Mouse (Mus musculus) brain, adult 2 months (tissue): ENCODE measurements at regions not wholly inside any gene's neighbourhood (a gene's known extent, or its start where the extent isn't known, plus 50 kb on each side); places are given as distances from the start of the nearest gene placed in this dataset.

Experiments used
- DNase-seq: peaks from one replicate; pipeline ENCODE4 v3.0.0; 2011; ENCODE audit warnings: low read depth, low spot score

DNA sequence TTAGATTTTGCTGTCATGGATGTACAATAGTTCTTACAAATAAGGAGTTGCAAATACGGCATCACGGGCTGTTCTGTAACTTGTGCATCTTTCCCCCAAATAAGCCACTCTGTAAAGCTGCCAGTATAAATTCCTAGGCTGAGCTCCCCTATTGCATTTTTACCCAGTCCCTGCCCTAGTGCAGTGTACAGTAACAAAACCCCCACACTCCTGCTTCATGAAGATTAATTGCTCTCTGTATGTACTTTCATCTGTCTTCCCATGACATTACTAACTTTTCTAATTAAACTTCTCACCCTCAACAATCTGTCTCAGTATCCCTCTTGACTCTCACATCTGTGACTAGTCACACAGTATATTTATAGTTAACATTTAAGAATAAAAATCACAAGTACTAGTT is 73.4 kb downstream of the Tm4sf1 start:
- DNase-seq, result no peak

DNA sequence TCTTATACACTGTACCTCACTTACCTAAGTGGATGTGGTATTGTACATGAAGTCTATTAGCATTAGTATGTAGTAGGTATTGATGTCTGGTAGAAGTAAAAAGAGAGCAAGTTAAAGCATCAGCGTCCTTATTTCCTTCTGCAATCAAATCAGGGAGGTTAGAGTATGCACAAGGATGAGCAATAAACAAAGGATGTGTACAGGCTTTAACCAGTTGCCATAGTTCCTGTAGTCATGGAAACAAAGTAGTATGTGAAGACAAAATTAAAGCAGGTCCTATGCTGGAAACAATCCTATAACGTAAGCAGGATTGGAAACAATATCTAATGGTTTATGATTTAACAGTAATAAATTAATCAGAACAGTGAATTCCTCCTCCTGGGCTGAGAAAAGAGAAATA is 78.0 kb downstream of the Tm4sf1 start:
- peak; percentile 40 for DNase-seq

DNA sequence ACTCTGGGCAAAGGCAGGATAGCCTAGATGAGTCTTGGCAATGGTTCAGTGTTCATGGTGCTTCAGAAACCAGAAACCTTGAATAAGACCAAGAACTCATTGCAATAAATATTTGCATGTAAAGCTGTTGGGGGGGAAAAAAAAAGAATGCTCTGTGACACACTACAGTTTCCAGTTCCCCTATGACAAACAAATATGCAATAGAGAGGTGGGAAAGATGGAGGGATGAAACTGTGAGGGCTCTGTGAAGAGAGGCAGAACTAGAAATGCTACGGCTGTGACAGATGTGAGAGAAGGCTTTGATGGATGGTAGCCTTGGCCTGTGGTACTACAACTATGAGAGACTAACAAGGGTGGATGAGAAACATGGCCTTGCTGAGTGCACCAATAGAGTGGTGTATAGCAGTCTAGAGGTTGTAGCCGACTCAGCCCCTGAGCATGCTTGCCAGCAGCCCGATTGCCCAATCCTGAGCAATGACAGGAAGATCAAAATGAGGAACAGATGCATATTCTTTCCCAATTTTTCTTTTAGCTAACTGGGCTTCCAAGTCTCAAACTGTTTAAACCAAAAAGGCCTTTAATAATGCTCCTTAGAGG is 79.4 kb downstream of the Tm4sf1 start:
- DNase-seq, result no peak

DNA sequence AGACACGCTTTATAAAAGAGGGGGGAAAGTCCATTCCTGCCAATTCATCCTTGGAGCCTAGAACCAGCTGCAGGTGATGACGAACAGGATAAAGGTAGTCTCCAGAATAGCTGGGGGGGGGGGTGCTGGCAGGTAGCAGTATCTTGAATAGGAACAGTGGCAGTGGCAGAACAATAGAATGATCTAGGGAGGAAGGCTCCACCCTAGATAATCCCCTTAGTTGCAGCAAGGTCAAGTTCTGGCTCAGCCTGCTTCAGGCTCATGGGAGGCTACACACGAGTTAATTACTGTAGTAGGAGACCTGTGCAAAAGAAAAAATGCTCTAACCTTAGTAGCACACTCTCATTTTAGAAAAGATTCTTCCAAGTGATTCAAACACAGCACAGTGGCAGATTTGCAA is 83.4 kb downstream of the Tm4sf1 start:
- no peak for DNase-seq

DNA sequence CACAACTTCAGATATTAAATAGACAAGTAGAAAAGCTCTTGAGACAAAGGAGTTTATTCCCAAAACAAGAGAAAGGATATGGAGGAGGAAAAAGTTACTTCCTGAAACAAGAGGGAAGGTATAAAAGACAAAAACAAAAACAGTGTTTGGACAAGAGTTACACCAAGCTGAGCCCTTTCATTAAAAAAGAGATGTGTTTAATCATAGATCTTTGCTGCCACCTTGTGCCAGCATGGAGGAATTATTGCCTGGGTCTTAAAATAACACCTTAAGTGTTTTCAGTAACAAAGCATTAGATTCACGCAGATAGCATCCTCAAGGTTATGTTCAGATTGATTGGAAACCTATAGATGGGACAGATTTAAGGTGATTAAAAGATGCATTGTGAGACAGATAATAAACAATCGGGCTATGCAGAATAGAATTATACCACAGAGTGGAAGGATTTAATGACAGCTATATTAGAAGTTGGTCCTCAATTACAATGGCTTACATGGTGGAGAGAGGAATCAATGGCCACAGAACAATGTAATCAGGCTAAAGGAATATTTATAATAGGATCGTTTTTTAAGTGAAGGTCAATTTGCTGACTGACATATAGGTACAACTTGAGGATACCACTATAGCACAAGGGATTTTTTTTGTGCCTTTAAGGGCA is 97.6 kb downstream of the Tm4sf1 start:
- DNase-seq, result peak; percentile 81

DNA sequence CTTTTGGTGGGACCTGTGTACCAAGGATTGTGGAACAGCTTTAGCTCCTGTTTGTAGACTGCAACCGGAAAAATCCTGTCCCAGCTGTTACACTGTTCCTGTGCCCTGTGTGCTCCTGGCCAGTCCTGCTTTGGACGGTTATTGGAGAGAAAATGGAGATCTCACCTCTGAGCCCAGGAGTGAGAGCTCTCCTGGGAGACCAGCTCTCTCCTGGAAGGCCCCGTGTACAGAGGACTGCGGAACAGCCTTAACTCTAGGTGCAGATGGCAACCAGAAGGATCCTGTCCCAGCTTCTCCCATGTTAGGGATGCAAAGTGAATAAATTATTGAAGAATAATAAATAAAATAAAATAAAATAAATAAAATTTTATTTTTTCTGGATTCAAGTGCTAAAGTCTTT is 98.4 kb downstream of the Tm4sf1 start:
- no peak for DNase-seq

DNA sequence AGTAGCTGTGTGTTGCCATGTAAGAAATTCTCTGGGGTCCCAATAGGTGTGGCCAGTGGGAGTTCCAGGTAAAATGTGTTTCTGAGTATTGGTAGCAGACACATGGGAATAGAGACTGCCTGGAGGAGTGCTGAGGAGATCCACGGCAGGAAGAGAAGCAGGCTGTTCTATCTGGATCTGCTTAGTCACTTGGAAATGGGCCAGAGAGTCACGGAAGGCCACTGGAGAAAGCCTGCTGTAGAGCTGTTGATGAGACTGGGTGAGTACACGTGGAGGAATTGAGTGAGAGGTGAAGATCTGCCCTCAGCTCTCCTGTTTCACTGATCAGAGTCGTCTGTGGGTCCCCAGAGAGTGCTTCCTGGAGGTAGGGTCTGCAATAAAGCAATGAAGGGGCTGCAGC is 120.2 kb downstream of the Tm4sf1 start:
- DNase-seq, result peak; percentile 19

DNA sequence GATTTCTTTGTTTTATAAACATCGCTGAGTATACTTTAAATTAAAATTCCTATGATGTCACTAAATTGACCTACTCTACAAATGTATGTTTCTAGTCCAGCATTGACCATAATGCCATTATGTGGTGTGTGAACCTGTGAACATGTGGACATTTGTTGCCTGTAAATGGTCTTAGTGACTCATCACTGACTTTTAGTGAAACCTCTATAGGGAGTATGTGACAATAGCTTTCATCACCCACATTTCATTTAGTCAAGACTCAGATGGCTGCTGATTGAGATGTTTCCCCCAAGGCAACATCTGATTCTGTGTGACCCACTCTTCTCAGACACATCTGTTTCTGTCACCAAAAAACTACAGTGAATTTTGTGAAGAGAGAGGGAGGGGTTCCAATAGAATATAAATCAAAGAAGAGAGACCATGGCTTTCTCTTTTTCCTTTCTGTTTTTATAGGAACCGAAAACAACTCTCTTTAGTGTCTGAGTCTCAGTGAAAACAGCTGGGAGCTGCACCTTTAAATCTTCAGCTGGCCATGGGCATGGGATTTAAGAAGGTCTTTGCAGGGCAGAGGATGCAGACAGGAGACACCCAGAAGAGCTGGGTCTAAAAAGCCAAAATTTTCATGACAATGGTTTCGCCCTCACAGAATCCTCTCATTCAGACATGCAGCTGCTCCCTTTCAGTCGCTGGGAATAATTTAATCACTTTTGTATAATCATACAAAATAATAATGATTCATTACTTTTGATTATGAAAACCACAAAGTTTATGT is 148.4 kb downstream of the Tm4sf1 start:
- DNase-seq, result no peak

DNA sequence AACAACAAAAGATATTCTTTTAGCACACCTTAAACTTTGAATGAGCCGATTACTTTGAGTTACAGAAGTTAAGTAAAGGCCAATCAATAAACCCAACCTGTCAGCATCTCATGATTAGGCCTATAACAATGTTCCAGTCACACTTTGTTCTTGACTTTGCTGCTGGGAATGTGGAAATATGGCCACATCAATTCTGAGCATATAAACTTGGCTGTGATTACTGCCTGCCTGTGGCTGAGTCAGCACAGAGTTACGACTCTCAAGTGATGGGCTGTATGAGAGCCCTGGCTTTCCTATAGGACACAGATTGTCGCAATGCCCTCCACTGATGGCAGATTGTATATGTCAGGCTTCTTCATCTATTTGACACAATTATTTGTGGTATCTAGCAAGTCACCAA is 152.6 kb downstream of the Tm4sf1 start:
- DNase-seq, result no peak

DNA sequence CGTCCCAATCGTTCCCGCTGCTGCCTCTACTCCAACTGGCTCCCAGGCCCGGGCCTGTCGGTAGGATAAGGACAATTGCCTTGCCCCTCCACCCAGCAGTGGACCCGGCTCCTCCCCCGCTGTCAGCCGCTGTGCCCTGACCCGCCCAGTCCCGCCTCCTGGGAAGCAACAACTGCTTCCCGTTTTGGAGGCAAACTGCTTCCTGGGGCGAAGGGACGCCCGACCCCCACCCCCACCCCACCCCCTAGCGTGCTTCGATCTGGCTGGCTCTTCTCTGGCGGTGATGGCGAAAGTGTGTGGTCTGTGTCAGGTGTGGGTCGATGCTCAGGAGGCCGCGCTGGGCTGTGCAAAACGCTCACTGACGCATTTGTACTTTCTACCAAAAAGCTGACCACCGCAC is 164.9 kb downstream of the Tm4sf1 start:
- peak; percentile 27 for DNase-seq

DNA sequence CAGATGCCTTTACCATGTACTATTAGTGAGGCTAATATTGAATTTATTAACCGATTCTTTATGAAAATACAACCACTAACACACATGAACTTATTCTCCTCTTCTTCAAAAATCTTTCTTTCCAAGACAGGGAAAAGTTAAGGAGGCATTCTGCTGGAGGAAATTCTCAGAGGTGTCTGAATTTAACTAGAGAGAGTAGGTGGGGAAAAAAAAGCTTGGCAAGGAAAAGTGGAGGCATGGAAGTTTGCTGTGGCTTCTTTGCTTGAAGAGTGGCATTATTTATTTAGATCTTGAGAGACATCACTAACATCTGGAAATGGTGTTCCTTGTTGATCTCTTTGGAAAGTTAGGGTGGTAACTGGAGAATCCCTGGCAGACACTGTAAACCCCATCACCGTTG is 173.2 kb downstream of the Tm4sf1 start:
- peak; percentile 46 for DNase-seq

DNA sequence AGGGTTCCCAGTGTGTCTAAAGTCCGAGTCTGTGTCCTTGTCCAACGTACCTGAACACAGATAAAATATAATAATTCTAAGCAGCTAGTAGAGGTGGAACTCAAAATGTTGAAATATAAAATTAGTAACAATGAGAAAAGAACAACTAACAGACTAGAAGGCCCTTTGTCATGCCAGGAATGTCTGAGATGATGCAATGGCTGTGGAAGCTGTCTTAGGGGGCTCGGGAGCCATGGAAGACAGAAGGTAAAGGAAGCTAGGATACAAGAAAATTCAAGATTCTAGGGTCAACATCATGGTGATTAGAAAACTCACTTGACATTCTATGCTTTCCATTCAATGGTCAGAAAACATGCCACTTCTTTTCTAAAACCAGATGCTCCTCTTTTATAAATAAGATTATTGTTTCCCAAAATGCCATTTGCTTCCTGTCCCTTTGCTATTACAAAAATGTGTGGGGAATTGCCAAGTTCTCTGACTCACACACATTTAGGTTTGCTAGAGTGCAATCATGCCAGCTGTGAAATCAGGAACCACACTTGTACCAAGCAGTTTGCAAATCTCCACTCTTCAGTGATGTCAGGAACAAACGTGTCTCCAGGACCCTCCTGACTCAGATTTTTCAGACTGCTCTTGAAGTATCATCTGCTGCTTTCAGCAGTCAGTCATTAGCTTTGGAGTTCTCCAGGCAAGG is 175.8 kb downstream of the Tm4sf1 start:
- DNase-seq, result peak; percentile 78

DNA sequence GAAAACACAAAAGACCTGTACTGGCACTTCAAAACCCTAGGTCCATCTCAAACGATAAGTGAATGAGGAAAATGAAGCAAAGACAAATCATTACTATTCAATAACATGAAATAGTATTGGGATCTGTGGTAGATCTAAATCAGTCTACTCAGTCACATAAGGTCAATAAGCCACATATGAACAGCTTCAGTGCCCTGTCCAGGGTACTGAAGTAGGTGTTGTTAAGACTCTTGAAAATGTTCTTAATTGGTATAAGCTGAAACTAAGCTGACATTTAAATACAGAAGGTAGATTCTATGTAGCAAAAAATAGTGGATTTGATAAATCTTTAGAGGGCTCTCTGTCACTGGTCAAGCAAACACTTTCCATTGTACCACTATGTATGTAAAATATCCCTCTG is 183.8 kb downstream of the Tm4sf1 start:
- DNase-seq, result no peak

DNA sequence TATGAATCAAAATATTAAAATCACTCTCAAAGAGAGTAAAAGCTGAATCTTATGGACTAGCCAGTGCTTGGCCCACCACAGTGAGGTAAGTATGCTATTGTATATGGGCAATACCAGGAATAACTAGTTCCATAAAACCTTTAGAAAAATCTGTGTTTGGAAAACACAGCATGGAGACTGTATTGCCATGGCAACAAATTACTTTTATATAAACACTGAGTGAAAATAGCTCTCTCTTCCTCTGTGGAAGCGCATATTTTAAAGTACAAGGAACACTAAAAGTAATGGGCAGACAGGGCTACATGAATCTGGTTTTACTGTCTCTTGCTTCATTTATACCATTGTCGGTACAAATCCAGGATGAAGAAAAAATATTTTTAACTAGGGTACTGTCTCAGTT is 199.5 kb downstream of the Tm4sf1 start:
- DNase-seq, result peak; percentile 55

DNA sequence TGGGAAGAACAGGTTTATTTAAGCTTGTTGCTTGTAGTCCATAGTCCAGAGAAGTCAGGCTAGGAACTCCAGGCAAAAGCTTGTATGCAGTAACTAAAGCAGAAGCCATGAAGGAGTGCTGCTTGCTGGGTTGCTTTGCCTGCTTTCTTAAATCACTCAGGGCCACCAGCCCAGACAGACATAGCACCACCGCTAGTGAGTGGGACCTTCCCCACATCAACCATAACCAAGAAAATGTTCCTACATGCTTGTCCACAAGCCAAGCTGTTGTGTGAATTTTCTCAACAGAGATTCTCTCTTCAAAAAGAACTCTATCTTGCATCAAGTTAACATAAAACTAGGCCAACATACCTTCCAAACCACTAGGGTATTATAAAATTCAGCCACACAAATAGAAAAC is 201.3 kb downstream of the Tm4sf1 start:
- DNase-seq, result peak; percentile 57

DNA sequence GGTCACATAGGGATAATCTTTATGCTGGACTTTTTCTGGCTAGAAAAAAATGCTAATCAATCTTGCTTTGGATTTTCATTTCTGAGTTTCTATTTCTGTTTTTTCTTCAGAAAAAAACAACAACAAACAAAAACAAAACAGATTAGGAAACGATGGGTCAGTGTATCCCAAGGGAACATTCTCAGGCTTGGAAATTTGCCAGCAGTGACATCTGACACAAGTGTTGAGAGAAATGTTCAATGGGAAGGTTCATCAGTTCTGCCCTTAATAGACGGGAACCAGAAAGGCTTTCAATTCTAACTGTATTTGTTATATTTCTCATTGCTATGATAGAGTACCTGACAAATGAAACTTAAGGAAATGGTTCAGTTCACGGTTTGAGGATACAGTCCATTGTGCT is 206.9 kb downstream of the Tm4sf1 start:
- no peak for DNase-seq

DNA sequence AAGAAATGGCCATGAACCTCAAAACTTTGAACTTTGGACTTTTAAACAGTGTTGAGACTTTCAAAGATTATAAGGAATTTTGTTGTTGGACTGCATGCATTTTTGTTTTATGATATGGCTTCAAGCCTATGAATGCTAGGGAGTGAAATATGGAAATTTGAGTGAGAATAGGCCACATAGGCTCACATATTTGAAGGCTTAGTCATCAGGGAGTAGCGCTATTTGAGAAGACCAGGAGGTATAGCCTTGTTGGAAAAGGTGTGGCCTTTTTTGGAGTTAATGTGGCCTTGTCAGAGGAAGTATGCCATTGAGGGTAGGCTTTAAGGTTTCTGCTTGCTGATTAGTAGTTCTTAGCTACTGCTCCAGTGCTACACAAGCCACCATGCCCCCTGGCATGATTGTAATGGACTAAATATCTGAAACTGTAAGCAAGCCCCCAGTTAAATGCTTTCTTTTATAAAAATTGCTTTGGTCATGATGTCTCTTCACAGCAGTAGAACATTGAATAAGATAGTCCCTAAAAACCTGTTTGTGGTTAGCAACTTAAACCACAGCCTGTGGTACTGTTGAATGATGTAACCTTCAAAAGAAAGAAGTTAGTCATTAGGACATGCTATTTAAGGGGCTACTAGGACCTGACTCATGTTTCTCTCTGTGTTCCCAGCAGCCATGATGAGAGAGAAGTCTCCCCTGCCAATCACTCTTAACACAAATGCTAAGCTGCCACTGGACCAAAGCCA is 208.4 kb downstream of the Tm4sf1 start:
- no peak for DNase-seq

DNA sequence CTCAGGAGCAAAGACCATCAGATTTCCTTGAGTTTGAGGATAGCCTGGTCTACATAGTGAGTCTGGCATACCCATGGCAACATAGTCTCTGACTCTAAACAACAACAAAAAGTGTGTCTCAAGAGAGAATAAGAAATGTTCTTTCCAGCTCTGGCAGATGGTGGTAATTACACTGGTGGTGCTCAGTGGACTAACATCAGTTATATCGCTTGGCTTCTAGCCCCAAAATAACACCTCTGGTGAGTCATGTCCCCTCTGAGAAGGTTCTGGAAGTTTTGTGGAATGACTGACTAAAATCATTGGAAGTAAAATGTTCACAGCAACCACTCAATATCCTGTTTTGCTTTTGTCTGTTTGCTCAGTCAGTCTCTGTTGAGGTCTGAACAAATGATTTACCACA is 227.3 kb downstream of the Tm4sf1 start:
- DNase-seq, result peak; percentile 53

DNA sequence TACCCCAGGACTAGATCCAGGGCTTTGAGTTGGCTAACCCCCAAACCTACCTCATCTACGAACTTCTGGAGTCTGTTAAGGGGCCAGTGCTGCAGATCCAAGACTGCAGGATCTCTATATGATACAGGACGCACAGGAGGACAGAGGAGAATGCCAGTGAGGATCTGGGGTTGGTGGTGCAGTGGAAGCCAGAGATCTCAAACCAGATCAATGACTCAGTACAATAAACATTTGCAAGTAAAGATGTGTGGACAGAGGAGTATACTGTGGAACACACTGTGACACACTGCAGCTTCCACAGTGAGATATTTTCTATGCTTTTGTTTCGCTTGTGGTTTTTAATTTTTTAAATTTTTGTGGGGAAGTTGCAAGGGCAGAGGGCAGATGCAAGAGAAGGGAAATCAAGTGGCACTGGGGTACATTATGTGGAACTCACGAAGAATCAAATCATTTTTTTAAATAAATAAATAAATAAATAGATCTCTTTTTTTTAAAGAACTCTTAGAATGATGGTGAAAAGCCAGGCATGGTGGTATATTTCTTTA is 227.8 kb downstream of the Tm4sf1 start:
- no peak for DNase-seq

DNA sequence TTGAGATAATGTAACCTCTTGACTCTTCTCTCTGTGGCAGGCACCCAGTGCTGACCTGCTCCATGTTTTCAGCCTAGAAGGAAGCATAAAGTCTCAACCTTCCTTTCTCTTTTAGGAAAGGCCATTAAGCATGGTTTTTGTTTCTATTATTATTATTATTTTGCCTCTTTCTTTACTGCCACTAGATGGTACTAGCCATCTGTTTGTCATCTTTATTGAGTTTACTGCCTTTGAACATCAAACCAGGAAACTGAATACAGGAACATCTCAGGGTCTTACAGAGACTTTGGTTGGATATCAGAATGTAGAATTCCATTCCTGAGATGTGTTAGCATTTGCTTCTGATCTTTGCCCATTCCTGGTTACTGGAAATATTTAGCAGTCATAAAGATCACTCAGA is 268.8 kb downstream of the Tm4sf1 start:
- DNase-seq, result no peak

DNA sequence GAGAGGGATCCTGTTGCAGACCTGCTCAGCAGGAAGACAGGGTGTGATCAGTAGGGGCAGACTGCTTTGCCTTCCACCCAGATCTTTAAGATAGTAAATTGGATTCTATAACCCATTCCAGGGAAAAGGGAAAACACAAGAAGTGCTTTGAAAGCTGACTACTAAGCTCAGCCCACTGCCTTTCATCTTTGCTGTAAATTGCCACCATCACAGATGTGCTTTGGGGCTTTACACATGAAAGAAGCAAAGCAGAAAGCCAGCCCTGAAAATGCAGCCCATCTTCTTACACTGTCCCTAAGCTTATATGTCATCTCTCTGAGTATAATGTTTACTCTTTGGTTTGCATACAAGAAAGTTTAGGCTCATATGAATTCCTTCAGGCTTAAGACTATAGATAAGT is 283.6 kb downstream of the Tm4sf1 start:
- DNase-seq, result no peak

DNA sequence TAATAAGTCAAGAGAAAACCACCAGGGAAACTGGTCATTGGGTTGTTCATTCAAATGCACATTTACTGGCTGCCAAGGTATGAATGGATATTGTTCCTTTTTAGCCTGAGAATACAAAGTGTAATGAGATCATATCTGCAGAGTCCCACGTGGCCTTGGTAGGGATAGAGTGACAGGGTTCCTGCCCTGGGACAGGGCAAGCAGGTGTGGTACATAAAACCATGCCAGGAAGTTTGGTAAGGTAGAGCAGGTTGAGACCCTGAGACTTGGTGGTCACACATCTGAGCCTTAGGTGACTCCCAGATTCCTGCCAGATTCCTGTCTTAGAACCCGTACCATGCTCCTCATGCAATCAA is 320.5 kb downstream of the Tm4sf1 start:
- no peak for DNase-seq
